Mouse (Mus musculus) heart, adult 2 months (tissue): ENCODE data around the gene Traf3ip2. TPM values are rescaled to one million over a fixed set of nuclear protein-coding genes. Genes with fewer than 3 reads are reported as not detected.

ENCODE experiments used
- DNase-seq, 2 experiments: peaks; one replicate each; pipeline ENCODE4 v3.0.0; 2021
- H3K27ac ChIP-seq: fragments of 200-600 bp; 2 replicates; pipeline ENCODE4 v1.8.1; 2022
- H3K27me3 ChIP-seq: fragments of 200-500 bp; 2 replicates; pipeline ENCODE4 v1.6.1; 2012; ENCODE audit warnings: mild to moderate bottlenecking, low read length, inconsistent platforms, mixed read lengths; ENCODE audit not compliant: control insufficient read depth, insufficient read depth
- H3K36me3 ChIP-seq: fragments of 200-500 bp; 2 replicates; pipeline ENCODE4 v1.6.1; 2012; ENCODE audit warnings: low read length, inconsistent platforms; ENCODE audit not compliant: control insufficient read depth, insufficient read depth
- H3K4me1 ChIP-seq: fragments of 200-500 bp; 2 replicates; pipeline ENCODE4 v1.6.1; 2011; ENCODE audit warnings: low read length; ENCODE audit not compliant: control insufficient read depth, insufficient read depth
- H3K4me3 ChIP-seq: fragments of 200-600 bp; 2 replicates; pipeline ENCODE4 v1.8.1; 2022
- H3K79me2 ChIP-seq: fragments of 200-500 bp; replicated peaks from 2 replicates; pipeline ENCODE4 v1.6.1; 2012; ENCODE audit warnings: mild to moderate bottlenecking, inconsistent platforms, low read length, moderate library complexity, mixed read lengths; ENCODE audit not compliant: control insufficient read depth, insufficient read depth
- H3K9ac ChIP-seq: fragments of 200-500 bp; 2 replicates; pipeline ENCODE4 v1.6.1; 2012; ENCODE audit warnings: low read depth, mild to moderate bottlenecking, control low read depth, inconsistent platforms, low read length, mixed read lengths
- CTCF ChIP-seq: fragments of 200-600 bp; IDR thresholded peaks from 2 replicates; pipeline ENCODE4 v1.8.1; 2022; ENCODE audit warnings: antibody characterized with exemption, mild to moderate bottlenecking, moderate library complexity
- EP300 ChIP-seq: fragments of 200-500 bp; IDR thresholded peaks from 2 replicates; pipeline ENCODE4 v1.6.1; 2011; ENCODE audit warnings: low read depth, low read length, control low read depth; ENCODE audit not compliant: insufficient read depth
- POLR2A ChIP-seq: fragments of 200-500 bp; IDR thresholded peaks from 2 replicates; pipeline ENCODE4 v1.6.1; 2011; ENCODE audit warnings: mild to moderate bottlenecking, low read depth, low read length, control low read depth; ENCODE audit not compliant: insufficient read depth
- WGBS: fragments of 180-500 bp; shearing (Covaris S2); methylation state at CpG from one replicate; pipeline ENCODE4 v1.1.7; 2018; 5-methylcytosine and 5-hydroxymethylcytosine counted together
- intact Hi-C: fragments of 180-260 bp; cut with DNase I; formaldehyde crosslinking; loops from one replicate; pipeline ENCODE4 v1.15.1; 2025
- polyA plus RNA-seq: library from polyadenylated mRNA; depleted of rRNA; stranded (reverse); fragments of >200 nt; gene quantifications from 2 replicates; pipeline ENCODE4 v1.2.3, GENCODE M21; 2012
- total RNA-seq, 2 experiments: library from RNA; stranded (reverse); gene quantifications; 2 replicates each; pipeline ENCODE4 v1.2.3; 2021

Gene Traf3ip2
- total and polyA plus RNA-seq, 3 experiments: 5.0 to 7.8 (median 6.5) TPM

- TF ChIP-seq EP300: no peak
- TF ChIP-seq POLR2A: no peak
- TF ChIP-seq CTCF: no peak
- H3K27ac ChIP-seq: peak overlapping the region; percentile 67
- no peaks in the 10 kb centered on the region for H3K27me3 ChIP-seq
- WGBS: 62% methylated on average over 6 of the region's 6 CpGs
- H3K4me1 ChIP-seq: peaks cover 8% of the 10 kb centered on the region
- no peak overlapping the region for H3K9ac ChIP-seq
- H3K36me3 ChIP-seq: peaks cover 4% of the 10 kb centered on the region
- intact Hi-C loops: no loop called here
- no peak overlapping the region for H3K4me3 ChIP-seq
- no peak for DNase-seq
- no peaks in the 10 kb centered on the region for H3K79me2 ChIP-seq
These were observed 18.1 kb downstream of the Traf3ip2 start for GRCm38 (mm10) chr10:39630811-39631210.

- Histone ChIP-seq H3K36me3 (peaks cover 4% of the 10 kb centered on the region), H3K9ac (no peak overlapping the region), H3K4me3 (no peak overlapping the region), H3K4me1 (peaks cover 6% of the 10 kb centered on the region), H3K27me3 (no peaks in the 10 kb centered on the region), H3K27ac (no peak overlapping the region), H3K79me2 (no peaks in the 10 kb centered on the region)
- DNase-seq: no peak
- intact Hi-C loops: no loop called here
- 80% methylated on average over 14 of the region's 14 CpGs for WGBS
- TF ChIP-seq CTCF (no peak), EP300 (no peak), POLR2A (no peak)
These were observed 18.9 kb downstream of the Traf3ip2 start for GRCm38 (mm10) chr10:39631627-39632026.

DNA sequence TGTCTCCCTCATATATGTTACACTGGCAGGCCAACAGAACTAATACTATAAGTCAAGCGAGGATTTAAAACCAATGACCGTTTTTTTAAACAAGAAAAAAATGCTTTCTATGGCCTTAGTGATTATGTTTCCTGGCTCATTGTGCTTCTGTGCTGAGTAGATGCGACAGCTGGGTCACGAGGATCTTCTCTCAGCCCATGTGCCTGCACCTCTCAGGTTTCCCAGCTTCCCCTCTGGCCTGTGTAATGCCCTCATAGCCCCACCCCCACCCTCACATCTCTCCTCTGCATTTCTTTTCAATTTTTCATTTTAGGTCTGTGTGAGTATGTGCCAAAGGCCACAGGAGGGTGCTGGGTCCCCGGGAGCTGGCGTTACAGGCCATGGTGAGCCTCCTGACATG lies 20.6 kb downstream of the Traf3ip2 start:
- H3K4me3 ChIP-seq: no peak overlapping the region
- H3K27ac ChIP-seq: no peak overlapping the region
- 91% methylated on average over 6 of the region's 6 CpGs for WGBS
- H3K36me3 ChIP-seq: peaks cover 4% of the 10 kb centered on the region
- H3K27me3 ChIP-seq: no peaks in the 10 kb centered on the region
- intact Hi-C loops: no loop called here
- H3K9ac ChIP-seq: no peak overlapping the region
- TF ChIP-seq CTCF: no peak
- TF ChIP-seq EP300: no peak
- DNase-seq: no peak
- H3K79me2 ChIP-seq: no peaks in the 10 kb centered on the region; the same call in 1 of the 2 replicates
- H3K4me1 ChIP-seq: peaks cover 6% of the 10 kb centered on the region

DNA sequence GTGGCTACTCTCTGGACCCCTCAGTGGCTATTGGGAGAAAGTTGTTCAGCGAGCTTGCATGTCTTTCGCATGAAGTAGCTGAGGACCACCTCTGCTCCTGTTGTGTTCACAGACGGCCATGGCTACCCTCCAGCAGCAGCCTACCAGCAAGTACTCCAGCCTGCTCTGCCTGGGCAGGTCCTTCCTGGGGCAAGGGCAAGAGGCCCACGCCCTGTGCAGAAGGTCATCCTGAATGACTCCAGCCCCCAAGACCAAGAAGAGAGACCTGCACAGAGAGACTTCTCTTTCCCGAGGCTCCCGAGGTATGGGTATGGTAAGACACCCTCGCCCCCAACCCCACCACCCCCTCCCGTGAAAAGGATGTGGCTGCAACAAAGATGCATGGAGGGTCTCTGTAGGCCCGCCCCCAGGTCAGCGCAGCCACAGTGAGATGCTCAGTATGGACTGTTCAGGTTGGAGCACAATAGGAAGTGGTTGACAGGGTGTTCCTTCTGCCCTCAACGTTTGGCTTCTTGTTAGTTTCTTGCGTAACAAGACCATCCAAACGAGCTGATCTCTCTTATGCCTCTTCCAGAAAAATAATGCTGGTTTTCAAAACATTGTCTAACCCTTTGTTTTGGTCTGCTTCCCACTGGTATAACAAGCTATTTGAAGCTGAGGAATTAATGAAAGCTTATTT lies 21.8 kb downstream of the Traf3ip2 start:
- Histone ChIP-seq H3K27me3 (no peaks in the 10 kb centered on the region), H3K9ac (no peak overlapping the region), H3K27ac (no peak overlapping the region), H3K79me2 (no peaks in the 10 kb centered on the region; the same call in 1 of the 2 replicates), H3K4me1 (peaks cover 3% of the 10 kb centered on the region), H3K4me3 (no peak overlapping the region), H3K36me3 (peaks cover 4% of the 10 kb centered on the region)
- TF ChIP-seq CTCF: no peak
- no peak for TF ChIP-seq EP300
- no peak for TF ChIP-seq POLR2A
- 90% methylated on average over 13 of the region's 13 CpGs for WGBS
- intact Hi-C loops: no loop called here
- DNase-seq: no peak

- H3K9ac ChIP-seq: no peak overlapping the region
- intact Hi-C loops: no loop called here
- H3K36me3 ChIP-seq: no peaks in the 10 kb centered on the region; the same call in 1 of the 2 replicates
- H3K4me3 ChIP-seq: no peak overlapping the region
- H3K4me1 ChIP-seq: peaks cover 2% of the 10 kb centered on the region; the same call in 1 of the 2 replicates
- H3K27me3 ChIP-seq: no peaks in the 10 kb centered on the region
- peak overlapping the region; percentile 38; the same call in 1 of the 2 replicates for H3K27ac ChIP-seq
- WGBS: 58% methylated on average over 3 of the region's 3 CpGs
- TF ChIP-seq POLR2A: no peak
- TF ChIP-seq CTCF: no peak
- TF ChIP-seq EP300: no peak
- no peaks in the 10 kb centered on the region; the same call in 1 of the 2 replicates for H3K79me2 ChIP-seq
- DNase-seq: no peak
These were observed 26.1 kb downstream of the Traf3ip2 start for GRCm38 (mm10) chr10:39638862-39639261.

GRCm38 (mm10) chr10:39639783-39640182 lies 27.0 kb downstream of the Traf3ip2 start:
- no peak for TF ChIP-seq EP300
- no peak for TF ChIP-seq CTCF
- no peak for TF ChIP-seq POLR2A
- intact Hi-C loops: no loop called here
- no peak overlapping the region for H3K4me3 ChIP-seq
- peaks cover 2% of the 10 kb centered on the region; the same call in 1 of the 2 replicates for H3K4me1 ChIP-seq
- DNase-seq: no peak
- WGBS: 81% methylated on average over 5 of the region's 5 CpGs
- peak overlapping the region; percentile 38; the same call in 1 of the 2 replicates for H3K27ac ChIP-seq
- H3K27me3 ChIP-seq: no peaks in the 10 kb centered on the region
- H3K36me3 ChIP-seq: no peaks in the 10 kb centered on the region; the same call in 1 of the 2 replicates
- H3K79me2 ChIP-seq: no peaks in the 10 kb centered on the region; the same call in 1 of the 2 replicates
- no peak overlapping the region for H3K9ac ChIP-seq
